ENCODE assay signal across 24 mouse cellular contexts in genomic region chr5:92149330-92149982, GRCm38 (mm10). TPM values are rescaled to one million over a fixed set of nuclear protein-coding genes. Genes with fewer than 3 reads are reported as not detected.
DNase-seq lines count a peak whose midpoint lies in the region; ATAC-seq and TF ChIP-seq lines count a peak whose summit lies in the region.
"Had no signal": no experiment of that assay in that cellular context is flagged by ENCODE, and none has a peak within 500 bp of the region (broad histone marks: within the 10 kb centered on the region; RNA-seq: fewer than 3 reads in every experiment).

No protein-coding gene starts in this region.

- H3K79me2 ChIP-seq in MEL (ENCODE audit: control insufficient read depth, insufficient read depth, low read length, poor library complexity): peaks cover 36% of the 10 kb centered on the region

- H3K27me3 ChIP-seq in MEL (ENCODE audit: control insufficient read depth in 1 of 2, insufficient read depth in 2 of 2, low read length in 2 of 2): no peaks in the 10 kb centered on the region
- H3K27me3 ChIP-seq in liver, embryonic 13.5 days: no peaks in the 10 kb centered on the region
- H3K27me3 ChIP-seq: hindbrain, embryonic 15.5 days; intestine, embryonic 15.5 days; limb, embryonic 12.5 days had no signal

- H3K27ac ChIP-seq in MEL (ENCODE audit: control insufficient read depth, low read depth, low read length): peak overlapping the region; percentile 54
- H3K27ac ChIP-seq in liver, embryonic 13.5 days: peak overlapping the region; percentile 82
- H3K27ac ChIP-seq: hindbrain, embryonic 15.5 days; intestine, embryonic 15.5 days; limb, embryonic 12.5 days had no signal

- TF ChIP-seq CTCF in MEL (IDR thresholded peaks at IDR 0.05 in 2 of 3, conservative IDR thresholded peaks at IDR 0.05 in 1 of 3; ENCODE audit: control insufficient read depth in 1 of 3, insufficient read depth in 1 of 3, low read depth in 2 of 3, low read length in 3 of 3, poor library complexity in 1 of 3, severe bottlenecking in 1 of 3): no peak

- H3K9me3 ChIP-seq in MEL (replicated peaks; ENCODE audit: insufficient read depth, low read length): no peaks in the 10 kb centered on the region
- H3K9me3 ChIP-seq in liver, embryonic 13.5 days (replicated peaks): no peaks in the 10 kb centered on the region
- H3K9me3 ChIP-seq: hindbrain, embryonic 15.5 days; intestine, embryonic 15.5 days; limb, embryonic 12.5 days had no signal

- peak; percentile 73 for ATAC-seq in common myeloid progenitor, adult 5-6 weeks (replicated peaks; ENCODE audit: low read depth, poor library complexity, severe bottlenecking)
- peak; percentile 88 for ATAC-seq in liver, embryonic 13.5 days (ENCODE audit: low read depth)
- ATAC-seq in megakaryocyte progenitor cell, adult 5-6 weeks (replicated peaks; ENCODE audit: poor library complexity): peak; percentile 73
- ATAC-seq: forebrain, embryonic 14.5 days; intestine, embryonic 15.5 days had no signal

- H3K4me1 ChIP-seq in MEL (ENCODE audit: control insufficient read depth in 1 of 2, insufficient read depth in 2 of 2, low read length in 2 of 2): peaks cover 21 to 23% of the 10 kb centered on the region in 2 experiments
- peaks cover 44% of the 10 kb centered on the region for H3K4me1 ChIP-seq in liver, embryonic 13.5 days (replicated peaks)
- H3K4me1 ChIP-seq: hindbrain, embryonic 15.5 days; limb, embryonic 12.5 days had no signal

- WGBS in liver, embryonic 13.5 days (ENCODE audit: insufficient replicate concordance): 59% methylated on average over 5 of the region's 5 CpGs

- DNase-seq in MEL (ENCODE audit: low read depth, low spot score): peak; percentile 75
- peak; percentile 31 for DNase-seq in liver, embryonic 13.5 days
- no peak for DNase-seq in urinary bladder, postnatal 14 days (ENCODE audit: low spot score)
- no peak for DNase-seq in urinary bladder, postnatal 25 days (ENCODE audit: low spot score)
- no peak for DNase-seq in gastrocnemius, postnatal 4 days (ENCODE audit: low spot score in 2 of 2)
- DNase-seq: adrenal gland, postnatal 14 days; cerebellum, adult 11-12 months; cerebellum, postnatal 14 days; embryo, embryonic 11 days; gastrocnemius, postnatal 25 days; heart, postnatal 36 days; kidney, adult 9 months; kidney, postnatal 36 days; lung, embryonic 14.5 days; lung, postnatal 36 days; midbrain, embryonic 14.5 days; thymus, postnatal 36 days had no signal

- no peak overlapping the region for H3K9ac ChIP-seq in MEL (ENCODE audit: control insufficient read depth, low read depth, low read length, poor library complexity, severe bottlenecking)
- peak overlapping the region; percentile 46 for H3K9ac ChIP-seq in liver, embryonic 13.5 days
- H3K9ac ChIP-seq: hindbrain, embryonic 15.5 days; intestine, embryonic 15.5 days; limb, embryonic 12.5 days; lung, embryonic 14.5 days had no signal

- peak in 1 of 2 experiments; percentile 38; a peak in 1 of 4 replicates for TF ChIP-seq EP300 in MEL (IDR thresholded peaks at IDR 0.05; ENCODE audit: low read depth in 1 of 2, low read length in 2 of 2)

- H3K36me3 ChIP-seq in MEL (ENCODE audit: control insufficient read depth in 1 of 2, insufficient read depth in 2 of 2, low read length in 2 of 2): peaks cover 17 to 33% of the 10 kb centered on the region in 2 experiments
- H3K36me3 ChIP-seq in liver, embryonic 13.5 days: peaks cover 13% of the 10 kb centered on the region

- H3K4me2 ChIP-seq in liver, embryonic 13.5 days: peak overlapping the region; percentile 32
- H3K4me2 ChIP-seq: heart, embryonic 11.5 days; hindbrain, embryonic 15.5 days; intestine, embryonic 15.5 days; limb, embryonic 12.5 days; lung, embryonic 14.5 days had no signal

- no peak overlapping the region for H3K4me3 ChIP-seq in MEL (ENCODE audit: control insufficient read depth in 1 of 2, insufficient read depth in 1 of 2, low read depth in 2 of 2, low read length in 2 of 2)
- H3K4me3 ChIP-seq in liver, embryonic 13.5 days (replicated peaks): no peak overlapping the region
- H3K4me3 ChIP-seq: hindbrain, embryonic 15.5 days; intestine, embryonic 15.5 days; limb, embryonic 12.5 days had no signal

- no peak for TF ChIP-seq RAD21 in MEL (IDR thresholded peaks at IDR 0.05; ENCODE audit: low read depth, low read length)

- no peak for TF ChIP-seq POLR2A in MEL (IDR thresholded peaks at IDR 0.05; ENCODE audit: control insufficient read depth in 1 of 2, insufficient read depth in 1 of 2, low read depth in 1 of 2, low read length in 2 of 2, poor library complexity in 1 of 2)

TF ChIP-seq in MEL, 35 proteins besides CTCF, POLR2A, EP300 and RAD21:
- TF ChIP-seq SIN3A (IDR thresholded peaks at IDR 0.05; ENCODE audit: low read length) (peak; percentile 74), ETS1 (IDR thresholded peaks at IDR 0.05; ENCODE audit: low read depth, low read length) (peak; percentile 85), SMC3 (IDR thresholded peaks at IDR 0.05; ENCODE audit: low read depth, low read length) (no peak), GATA1 (IDR thresholded peaks at IDR 0.05; ENCODE audit: low read depth, low read length) (0 out of 2 replicates have a peak, but pooled peaks have one; percentile 38), HCFC1 (IDR thresholded peaks at IDR 0.05; ENCODE audit: low read depth, low read length) (no peak), ZNF384 (IDR thresholded peaks at IDR 0.05; ENCODE audit: low read depth, low read length) (no peak), ZC3H11A (IDR thresholded peaks at IDR 0.05; ENCODE audit: low read depth, low read length) (no peak), TCF12 (IDR thresholded peaks at IDR 0.05; ENCODE audit: low read depth, low read length) (no peak), CHD1 (IDR thresholded peaks at IDR 0.05; ENCODE audit: low read depth, low read length) (no peak), MEF2A (IDR thresholded peaks at IDR 0.05; ENCODE audit: extremely low read depth, insufficient replicate concordance, low read depth, low read length, poor library complexity, severe bottlenecking) (no peak), POLR2AphosphoS2 (IDR thresholded peaks at IDR 0.05; ENCODE audit: low read length) (no peak), UBTF (IDR thresholded peaks at IDR 0.05; ENCODE audit: borderline replicate concordance, insufficient read depth, low read depth, low read length) (no peak), MAFK (IDR thresholded peaks at IDR 0.05; ENCODE audit: borderline replicate concordance, low read depth, low read length) (no peak), NRF1 (IDR thresholded peaks at IDR 0.05; ENCODE audit: insufficient read depth, low read depth, low read length, poor library complexity, severe bottlenecking) (no peak), POLR2AphosphoS5 (IDR thresholded peaks at IDR 0.05; ENCODE audit: borderline replicate concordance, low read depth, low read length) (no peak), JUND (IDR thresholded peaks at IDR 0.05; ENCODE audit: low read depth, low read length) (no peak), NELFE (IDR thresholded peaks at IDR 0.05; ENCODE audit: low read depth, low read length) (no peak), E2F4 (IDR thresholded peaks at IDR 0.05; ENCODE audit: borderline replicate concordance, low read depth, low read length) (no peak)

RNA-seq across cellular contexts. Expression of gene Uso1, which starts 11.7 kb away (rescaled TPM):
- total RNA-seq in MEL (2012; rRNA removed): 22.1 and 26.0 TPM in 2 replicates
- 10 to 100 TPM; 62.0 to 69.1 TPM for polyA plus RNA-seq in MEL (2012; ENCODE audit: insufficient read depth in 1 of 2, insufficient read length in 2 of 2, low read depth in 1 of 2, low replicate concordance in 2 of 2, missing spikeins in 1 of 2)
- 24.9 and 25.6 TPM in 2 replicates for total RNA-seq in common myeloid progenitor, adult 5-6 weeks (2017)
- polyA plus RNA-seq in liver, embryonic 13.5 days (2015; fragmentation: Nextera tagmentation; extraction: Ambion mirVana): 23.9 and 28.3 TPM in 2 replicates
- 56.2 and 56.6 TPM in 2 replicates for total RNA-seq in megakaryocyte progenitor cell, adult 5-6 weeks (2015)
- total RNA-seq in megakaryocyte progenitor cell, adult 5-6 weeks (2017): 22.5 and 23.5 TPM in 2 replicates
- 10 to 100 TPM; 75.5 to 85.8 TPM for total RNA-seq in gastrocnemius, postnatal 4 days (2021)

Comparison
In these comparisons a context has a peak if more than half of its experiments do, and no peak if none do; other contexts are left out.
1. DNase-seq: peak in MEL (single experiment) and liver, embryonic 13.5 days (single experiment); none in urinary bladder, postnatal 14 days (single experiment), urinary bladder, postnatal 25 days (single experiment) and gastrocnemius, postnatal 4 days (0 of 2).
2. Peak in every context shown above with its lines, with median percentiles within 50 percentile points of each other: ATAC-seq.